Mouse (Mus musculus) limb, embryonic 14.5 days (tissue): Measurements from ENCODE around the gene Evx2. TPM values are rescaled to one million over a fixed set of nuclear protein-coding genes. Genes with fewer than 3 reads are reported as not detected.

ENCODE experiments used
- ATAC-seq: fragments of 200-750 bp; cut with Nextera tagmentation; 2 replicates; pipeline ENCODE4 v1.8.0; 2017; ENCODE audit warnings: low read depth, moderate number of reproducible peaks, moderate TSS enrichment; ENCODE audit not compliant: low FRiP score
- DNase-seq: peaks from one replicate; pipeline ENCODE4 v3.0.0-alpha.2; 2015; ENCODE audit warnings: low spot score
- H3K27ac ChIP-seq: fragments of 300-500 bp; sonication (generic); replicated peaks from 2 replicates; pipeline ENCODE4 v1.5.1; 2014; ENCODE audit warnings: low read depth, mild to moderate bottlenecking, low read length, moderate library complexity, mixed read lengths
- H3K27me3 ChIP-seq: fragments of 300-500 bp; sonication (generic); 2 replicates; pipeline ENCODE4 v1.6.1; 2014; ENCODE audit warnings: low read length, mixed read lengths; ENCODE audit not compliant: control insufficient read depth, insufficient read depth
- H3K36me3 ChIP-seq: fragments of 300-500 bp; sonication (generic); 2 replicates; pipeline ENCODE4 v1.6.1; 2014; ENCODE audit warnings: mild to moderate bottlenecking, low read length, moderate library complexity, mixed read lengths; ENCODE audit not compliant: control insufficient read depth, insufficient read depth
- H3K4me1 ChIP-seq: fragments of 300-500 bp; sonication (generic); 2 replicates; pipeline ENCODE4 v1.6.1; 2014; ENCODE audit warnings: antibody characterized with exemption, low read length, mixed read lengths; ENCODE audit not compliant: control insufficient read depth, insufficient read depth
- H3K4me2 ChIP-seq: fragments of 300-500 bp; sonication (generic); replicated peaks from 2 replicates; pipeline ENCODE4 v1.6.1; 2014; ENCODE audit warnings: low read depth, mild to moderate bottlenecking, low read length, moderate library complexity; ENCODE audit not compliant: severe bottlenecking
- H3K4me3 ChIP-seq: fragments of 300-500 bp; sonication (generic); replicated peaks from 2 replicates; pipeline ENCODE4 v1.5.1; 2014; ENCODE audit warnings: low read length
- H3K9ac ChIP-seq: fragments of 300-500 bp; sonication (generic); 2 replicates; pipeline ENCODE4 v1.6.1; 2014; ENCODE audit warnings: mild to moderate bottlenecking, low read depth, low read length, moderate library complexity; ENCODE audit not compliant: severe bottlenecking
- H3K9me3 ChIP-seq: fragments of 300-500 bp; sonication (generic); 2 replicates; pipeline ENCODE4 v1.6.1; 2016; ENCODE audit warnings: low read length; ENCODE audit not compliant: control insufficient read depth
- POLR2A ChIP-seq: fragments of 200-500 bp; IDR thresholded peaks from 2 replicates; pipeline ENCODE4 v1.8.0; 2012; ENCODE audit warnings: inconsistent platforms, mild to moderate bottlenecking, moderate library complexity, borderline replicate concordance; ENCODE audit not compliant: insufficient read depth, insufficient read length; ENCODE audit errors: extremely low read depth
- WGBS: fragments of 180-500 bp; shearing (Covaris S2); extraction: QIAGEN DNeasy Blood & Tissue Kit; methylation state at CpG from one replicate; pipeline ENCODE4 v1.1.7; 2014; 5-methylcytosine and 5-hydroxymethylcytosine counted together
- polyA plus RNA-seq, 2 experiments: library from polyadenylated mRNA; depleted of rRNA in 1 of 2; stranded (reverse) in 1 of 2; unstranded in 1 of 2; fragments of >200 nt; fragmentation: Nextera tagmentation in 1 of 2; extraction: Ambion mirVana in 1 of 2; gene quantifications; 2 replicates each; pipeline versions ENCODE4 v1.2.1 to v1.2.3; 2012 to 2014

The Evx2 gene
- polyA plus RNA-seq, 2 experiments, result 2.3 to 8.9 TPM

DNA sequence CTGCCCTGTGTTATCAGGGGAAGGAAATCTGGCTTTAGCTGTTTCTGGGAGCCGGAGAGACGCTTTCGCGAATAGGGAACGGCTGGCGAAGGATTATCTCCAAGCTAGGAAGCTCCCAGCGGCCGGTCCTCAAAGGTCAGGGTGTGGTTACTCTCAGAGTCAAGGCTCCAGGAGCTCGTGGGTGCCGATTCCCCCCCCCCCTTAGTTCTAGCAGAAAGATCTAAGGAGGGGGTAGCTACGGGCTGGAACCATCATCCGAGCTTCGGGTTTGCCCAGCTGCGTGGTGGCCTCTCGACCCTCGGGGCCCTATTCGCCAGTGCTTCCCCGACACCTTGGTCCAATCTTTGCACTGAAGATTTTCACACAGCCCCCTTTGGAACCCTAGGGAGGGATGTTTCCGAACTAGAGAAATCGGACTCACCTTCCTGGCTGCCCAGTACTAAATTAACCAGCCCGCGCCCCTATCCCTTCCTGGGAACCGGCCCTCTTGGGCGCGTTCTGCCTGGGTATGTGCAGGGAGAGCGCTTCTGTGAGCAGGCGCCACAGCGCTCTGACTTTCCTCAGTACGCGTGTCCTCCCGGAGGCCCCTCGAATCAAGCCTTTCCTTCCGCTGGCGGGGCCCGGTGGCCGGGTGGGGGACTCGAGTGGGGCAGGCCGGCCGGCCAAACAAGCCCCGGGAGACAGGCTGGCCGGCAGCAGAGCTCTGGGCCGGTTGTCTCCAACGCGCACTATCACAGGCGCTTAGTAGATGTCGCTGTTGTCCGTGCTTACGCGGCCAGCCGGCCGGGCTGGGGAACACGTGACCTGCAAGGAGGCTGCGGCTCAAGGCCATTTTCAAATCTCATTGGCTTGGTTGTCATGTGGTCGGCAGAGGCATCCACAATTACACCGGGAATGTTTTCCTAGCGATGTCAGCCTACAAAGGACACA is 31.9 kb upstream of the Evx2 start, which contains the start of gene Hoxd10:
Gene Hoxd10 (plus strand): TSS at position 903 of the 930 bp plus-strand sequence.
- Histone ChIP-seq H3K4me3 (peak within 1 kb of the TSS; percentile 74), H3K4me1 (peaks cover 29% of the 10 kb centered on the region), H3K36me3 (peaks cover 32% of the 10 kb centered on the region), H3K27me3 (peaks cover 37% of the 10 kb centered on the region), H3K9me3 (no peaks in the 10 kb centered on the region), H3K27ac (peak within 1 kb of the TSS; percentile 88), H3K4me2 (peak within 1 kb of the TSS; percentile 96), H3K9ac (peak within 1 kb of the TSS; percentile 91)
- WGBS, result under 1% methylated on average over 55 of the region's 56 CpGs
- ATAC-seq (peak; percentile 86), DNase-seq (peak; percentile 79)
- TF ChIP-seq POLR2A, result no peak

DNA sequence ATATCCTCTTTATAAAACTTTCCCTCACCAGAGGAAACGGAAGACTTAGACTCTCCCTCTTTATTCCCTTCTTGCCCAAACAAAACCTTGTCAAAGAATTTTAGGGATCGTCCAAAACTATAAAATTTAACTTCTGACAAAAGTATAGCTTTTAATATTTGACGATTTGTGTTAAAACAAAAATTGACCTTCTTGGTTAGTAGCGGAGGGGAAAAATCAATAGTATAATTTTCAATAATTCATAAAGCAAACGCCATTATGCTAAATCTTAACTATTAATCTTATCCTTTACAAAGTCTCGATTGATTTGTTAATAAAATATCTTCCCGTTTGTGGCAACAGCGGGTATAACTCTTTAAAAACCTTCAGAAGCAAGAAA is 31.0 kb upstream of the Evx2 start:
- Histone ChIP-seq H3K4me2 (peak overlapping the region; percentile 96), H3K9me3 (no peaks in the 10 kb centered on the region), H3K9ac (peak overlapping the region; percentile 91), H3K4me1 (peaks cover 21% of the 10 kb centered on the region), H3K27me3 (peaks cover 29% of the 10 kb centered on the region), H3K4me3 (peak overlapping the region; percentile 74), H3K36me3 (peaks cover 29% of the 10 kb centered on the region), H3K27ac (peak overlapping the region; percentile 88)
- TF ChIP-seq POLR2A, result no peak
- ATAC-seq (no peak), DNase-seq (no peak)
- WGBS, result 9% methylated on average over 8 of the region's 8 CpGs

DNA sequence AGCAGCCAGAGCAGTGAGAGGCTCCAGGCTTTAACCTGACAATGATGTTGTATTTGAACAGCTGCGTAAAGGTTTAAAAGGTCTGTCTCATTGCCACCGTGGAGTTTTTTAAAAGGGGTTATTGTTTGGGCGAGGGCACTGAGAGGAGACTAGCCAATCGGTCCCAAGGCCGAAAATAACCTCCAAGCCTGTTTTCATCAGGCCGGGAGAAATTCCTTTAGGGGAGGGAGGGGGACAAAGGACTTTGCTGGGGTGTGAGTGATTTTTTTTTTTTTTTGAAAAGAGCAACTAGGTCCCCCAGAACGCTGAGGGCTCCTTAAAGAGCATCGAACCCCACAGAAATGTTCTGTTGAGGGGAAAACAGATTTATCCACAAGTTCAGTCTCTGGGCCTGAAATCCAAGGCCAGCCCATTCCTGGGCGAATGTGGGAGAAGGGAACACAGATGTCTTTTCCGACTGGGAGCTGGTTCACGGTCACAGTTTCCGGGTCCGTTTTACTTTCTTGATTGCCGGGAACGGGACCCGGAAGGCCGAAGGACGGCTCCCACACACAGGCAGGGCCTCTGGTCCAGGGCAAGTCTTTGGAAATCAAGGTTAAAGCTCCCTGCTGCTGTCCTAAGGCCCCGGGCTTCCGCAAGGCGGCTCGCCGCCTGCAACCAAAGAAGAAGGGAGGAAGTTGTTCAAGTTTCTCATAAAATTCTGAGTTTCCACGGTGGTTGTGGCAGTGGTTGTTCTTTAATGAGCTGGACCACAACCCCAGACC is 30.4 kb upstream of the Evx2 start:
- no peaks in the 10 kb centered on the region for H3K9me3 ChIP-seq
- peak overlapping the region; percentile 96 for H3K4me2 ChIP-seq
- no peak for DNase-seq
- peak overlapping the region; percentile 74 for H3K4me3 ChIP-seq
- peak overlapping the region; percentile 88 for H3K27ac ChIP-seq
- ATAC-seq, result no peak
- H3K36me3 ChIP-seq, result peaks cover 27% of the 10 kb centered on the region
- H3K27me3 ChIP-seq, result peaks cover 28% of the 10 kb centered on the region
- WGBS, result 3% methylated on average over 24 of the region's 24 CpGs
- H3K4me1 ChIP-seq, result peaks cover 20% of the 10 kb centered on the region
- TF ChIP-seq POLR2A, result no peak
- peak overlapping the region; percentile 91 for H3K9ac ChIP-seq

DNA sequence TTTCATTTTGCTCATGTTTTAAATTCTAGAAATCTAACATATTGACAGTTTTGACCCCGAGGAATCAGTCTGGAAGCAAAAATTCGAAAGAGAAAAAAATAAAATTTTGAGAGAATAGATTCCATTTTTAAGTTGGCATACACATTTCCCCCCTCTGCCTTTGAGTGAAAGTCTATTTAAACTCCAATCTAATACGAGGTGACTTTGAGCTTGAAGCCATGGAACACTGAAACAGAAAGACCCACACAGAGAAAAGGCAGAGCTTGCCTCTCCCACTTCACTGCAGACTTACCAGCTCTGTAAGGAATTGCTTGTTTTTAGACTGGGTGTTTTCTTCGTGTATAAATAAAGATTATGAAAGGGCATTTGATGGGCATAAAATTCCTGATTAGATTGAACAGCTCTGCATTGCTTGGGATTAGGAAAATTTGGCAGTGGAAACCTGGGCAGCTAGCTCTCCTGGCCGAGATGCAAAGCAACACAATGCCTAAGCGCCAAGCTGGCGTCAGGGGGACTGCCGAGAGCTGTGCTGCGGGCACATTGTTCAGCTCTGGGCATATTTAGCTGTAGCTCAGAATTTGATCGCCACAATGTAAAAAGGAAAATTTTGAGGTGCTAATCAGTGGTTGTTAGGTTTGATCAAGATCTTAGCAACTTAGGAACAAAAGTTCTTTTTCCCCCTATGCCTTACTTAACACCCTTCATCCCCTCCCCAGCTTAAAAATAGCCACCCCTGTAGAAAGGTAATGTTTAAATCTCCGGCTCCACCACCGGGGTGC is 29.6 kb upstream of the Evx2 start:
- Histone ChIP-seq H3K27me3 (peaks cover 27% of the 10 kb centered on the region), H3K4me1 (peaks cover 20% of the 10 kb centered on the region), H3K9me3 (no peaks in the 10 kb centered on the region), H3K4me2 (peak overlapping the region; percentile 96), H3K9ac (peak overlapping the region; percentile 91), H3K4me3 (peak overlapping the region; percentile 74), H3K36me3 (peaks cover 32% of the 10 kb centered on the region), H3K27ac (peak overlapping the region; percentile 88)
- no peak for DNase-seq
- 9% methylated on average over 12 of the region's 12 CpGs for WGBS
- no peak for ATAC-seq
- TF ChIP-seq POLR2A, result no peak
